Mouse (Mus musculus) embryonic facial prominence, embryonic 10.5 days (tissue): ENCODE results near the gene Hivep2. TPM values are rescaled to one million over a fixed set of nuclear protein-coding genes. Genes with fewer than 3 reads are reported as not detected.

Experiments used
- DNase-seq: peaks from one replicate; pipeline ENCODE4 v3.0.0-alpha.2; 2017; ENCODE audit warnings: low spot score
- H3K27ac ChIP-seq: fragments of 300-500 bp; sonication (generic); replicated peaks from 2 replicates; pipeline ENCODE4 v1.5.1; 2016; ENCODE audit warnings: mild to moderate bottlenecking
- H3K27me3 ChIP-seq: fragments of 300-500 bp; sonication (generic); replicated peaks from 2 replicates; pipeline ENCODE4 v1.6.1; 2016; ENCODE audit warnings: low read depth, mild to moderate bottlenecking; ENCODE audit not compliant: poor library complexity, severe bottlenecking
- H3K36me3 ChIP-seq: fragments of 300-500 bp; sonication (generic); replicated peaks from 2 replicates; pipeline ENCODE4 v1.6.1; 2016; ENCODE audit warnings: mild to moderate bottlenecking, moderate library complexity
- H3K4me1 ChIP-seq: fragments of 300-500 bp; sonication (generic); 2 replicates; pipeline ENCODE4 v1.6.1; 2016
- H3K4me3 ChIP-seq: fragments of 300-500 bp; sonication (generic); 2 replicates; pipeline ENCODE4 v1.5.1; 2016; ENCODE audit warnings: mild to moderate bottlenecking, moderate library complexity
- H3K9me3 ChIP-seq: fragments of 300-500 bp; sonication (generic); 2 replicates; pipeline ENCODE4 v1.6.1; 2016; ENCODE audit warnings: mild to moderate bottlenecking
- WGBS: fragments of 180-500 bp; shearing (Covaris S2); methylation state at CpG from one replicate; pipeline ENCODE4 v1.1.7; 2016; 5-methylcytosine and 5-hydroxymethylcytosine counted together
- polyA plus RNA-seq: library from polyadenylated mRNA; unstranded; fragments of >200 nt; fragmentation: Nextera tagmentation; extraction: Ambion mirVana; gene quantifications from 2 replicates; pipeline ENCODE4 v1.2.1, GENCODE M21; 2016

Gene Hivep2
- polyA plus RNA-seq, 1 experiment from 2014 or later: 1.9 TPM

GRCm38 (mm10) chr10:14179424-14180339 lies 213.8 kb downstream of the Hivep2 start:
- no peak for DNase-seq
- Histone ChIP-seq H3K9me3 (no peaks in the 10 kb centered on the region), H3K27me3 (no peaks in the 10 kb centered on the region), H3K4me3 (no peak overlapping the region), H3K4me1 (no peaks in the 10 kb centered on the region), H3K27ac (no peak overlapping the region), H3K36me3 (no peaks in the 10 kb centered on the region)
- WGBS: 81% methylated on average over 19 of the region's 19 CpGs

DNA sequence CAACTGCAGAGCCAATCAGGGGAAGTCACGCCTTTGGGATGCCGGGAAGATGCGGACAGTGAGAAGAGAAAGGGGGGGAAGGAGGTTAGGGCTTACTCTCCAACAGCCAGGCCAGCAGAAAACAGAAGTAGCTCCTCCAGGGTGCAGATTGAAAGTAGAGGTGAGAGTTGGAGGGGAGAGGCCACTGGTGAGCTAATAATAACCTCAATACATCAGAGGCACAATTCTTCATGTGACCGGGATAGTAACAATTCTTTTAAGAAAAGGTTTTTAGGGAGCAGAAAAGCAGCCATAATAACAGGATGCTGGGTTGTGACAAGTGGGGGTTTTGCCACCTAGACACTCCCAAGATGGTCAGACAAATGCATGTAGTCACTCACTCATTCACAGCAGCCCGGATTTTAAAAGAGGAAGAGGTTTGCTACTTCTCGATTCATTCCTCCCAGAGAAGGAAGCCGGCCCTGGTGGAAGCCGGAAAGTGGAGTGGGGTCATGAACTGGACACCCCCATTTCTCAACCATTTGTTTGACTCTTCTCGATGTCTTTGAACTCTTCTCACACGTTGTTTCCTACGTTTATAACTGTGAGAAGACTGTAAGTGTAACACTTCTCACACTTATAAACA lies 220.6 kb downstream of the Hivep2 start:
- H3K27ac ChIP-seq: no peak overlapping the region
- no peak for DNase-seq
- no peaks in the 10 kb centered on the region for H3K36me3 ChIP-seq
- H3K9me3 ChIP-seq: no peaks in the 10 kb centered on the region
- no peak overlapping the region for H3K4me3 ChIP-seq
- 84% methylated on average over 11 of the region's 11 CpGs for WGBS
- no peaks in the 10 kb centered on the region for H3K4me1 ChIP-seq
- no peaks in the 10 kb centered on the region for H3K27me3 ChIP-seq

DNA sequence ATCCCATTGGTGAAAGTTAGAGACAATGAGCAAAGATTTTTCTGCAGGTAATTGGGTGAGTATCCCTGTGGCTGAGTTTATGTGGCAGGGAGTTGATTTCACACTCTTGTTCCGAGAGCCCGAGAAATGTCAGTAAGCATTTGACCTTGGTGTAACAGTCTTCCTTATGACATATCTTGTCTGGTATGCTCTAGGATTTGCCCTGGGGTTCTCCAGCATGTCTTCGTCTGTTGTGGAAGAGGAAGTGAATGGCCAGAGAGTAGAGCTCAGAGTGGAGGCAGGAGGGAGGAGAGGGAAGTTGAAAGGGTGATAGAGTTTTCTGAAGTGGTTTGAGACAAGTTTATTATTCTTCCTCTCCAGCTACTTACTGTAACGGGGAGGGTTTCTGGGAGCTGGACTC lies 223.2 kb downstream of the Hivep2 start:
- Histone ChIP-seq H3K4me3 (no peak overlapping the region), H3K27ac (no peak overlapping the region), H3K36me3 (no peaks in the 10 kb centered on the region), H3K9me3 (no peaks in the 10 kb centered on the region), H3K4me1 (no peaks in the 10 kb centered on the region), H3K27me3 (no peaks in the 10 kb centered on the region)
- WGBS: 55% methylated on average over 4 of the region's 4 CpGs
- DNase-seq: no peak

DNA sequence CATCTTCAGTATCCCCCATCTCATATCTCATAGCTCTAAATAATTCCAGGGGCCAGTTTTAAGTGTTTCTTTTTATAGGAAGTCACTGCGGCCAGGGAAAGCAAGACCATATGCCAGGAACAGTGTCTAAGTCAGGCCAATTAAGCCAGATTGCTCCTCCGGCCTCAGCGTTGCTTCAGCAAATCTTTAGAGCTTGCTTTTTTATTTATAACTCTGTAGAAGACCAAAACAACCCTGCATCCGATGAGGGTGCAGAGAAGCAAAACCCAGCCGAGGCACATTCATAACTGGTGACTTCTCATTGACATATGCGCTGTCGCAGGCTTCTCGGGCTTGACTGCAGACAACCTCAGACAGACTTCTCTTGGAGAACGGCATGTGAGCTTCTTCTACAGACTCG lies 225.3 kb downstream of the Hivep2 start:
- no peak overlapping the region for H3K4me3 ChIP-seq
- no peak for DNase-seq
- no peak overlapping the region for H3K27ac ChIP-seq
- H3K36me3 ChIP-seq: no peaks in the 10 kb centered on the region
- H3K4me1 ChIP-seq: no peaks in the 10 kb centered on the region
- WGBS: 84% methylated on average over 10 of the region's 10 CpGs
- H3K9me3 ChIP-seq: no peaks in the 10 kb centered on the region
- H3K27me3 ChIP-seq: no peaks in the 10 kb centered on the region

DNA sequence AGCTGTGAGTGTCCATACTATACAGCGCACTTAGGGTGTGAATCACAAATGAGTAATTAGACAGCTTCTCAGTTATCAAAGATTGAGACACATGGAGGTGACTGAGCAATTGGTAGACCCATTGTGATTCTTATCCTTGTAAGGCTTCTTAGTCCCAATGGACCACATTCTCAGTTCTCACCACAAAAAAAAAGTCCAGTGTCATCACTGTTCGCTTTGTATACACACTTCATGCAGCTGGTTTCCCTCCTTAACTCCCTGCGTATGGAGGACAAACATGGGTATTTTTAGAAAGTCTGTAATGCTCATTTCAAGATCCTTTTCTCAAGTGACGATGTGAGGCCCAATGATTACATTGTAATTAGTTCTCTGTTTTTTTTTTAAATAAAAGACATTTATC lies 226.3 kb downstream of the Hivep2 start:
- Histone ChIP-seq H3K4me3 (no peak overlapping the region), H3K4me1 (no peaks in the 10 kb centered on the region), H3K27me3 (no peaks in the 10 kb centered on the region), H3K27ac (no peak overlapping the region), H3K36me3 (no peaks in the 10 kb centered on the region), H3K9me3 (no peaks in the 10 kb centered on the region)
- 88% methylated on average over 4 of the region's 4 CpGs for WGBS
- no peak for DNase-seq

DNA sequence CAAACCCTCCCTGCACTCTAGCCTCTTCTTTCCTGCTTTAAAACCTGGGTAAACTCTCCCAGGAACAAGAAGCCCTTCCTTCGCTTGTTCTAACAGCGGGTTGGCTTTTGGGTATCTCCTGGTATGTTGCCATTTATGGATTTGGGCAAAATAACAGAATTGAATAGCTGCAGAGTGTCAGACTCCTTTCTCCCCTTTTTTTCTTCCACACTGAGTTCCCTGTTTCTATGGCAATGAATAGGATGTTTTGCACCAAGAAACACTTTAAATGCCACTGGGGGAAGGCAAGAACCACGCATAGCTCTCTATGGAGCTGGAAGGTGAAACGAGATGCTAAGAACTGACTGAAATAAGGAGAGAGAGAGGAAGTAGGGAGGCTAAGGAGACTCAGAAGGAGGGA lies 227.8 kb downstream of the Hivep2 start:
- WGBS: 73% methylated on average over 4 of the region's 4 CpGs
- H3K36me3 ChIP-seq: no peaks in the 10 kb centered on the region
- H3K9me3 ChIP-seq: no peaks in the 10 kb centered on the region
- H3K27ac ChIP-seq: no peak overlapping the region
- no peak for DNase-seq
- H3K4me1 ChIP-seq: no peaks in the 10 kb centered on the region
- no peak overlapping the region for H3K4me3 ChIP-seq
- no peaks in the 10 kb centered on the region for H3K27me3 ChIP-seq

DNA sequence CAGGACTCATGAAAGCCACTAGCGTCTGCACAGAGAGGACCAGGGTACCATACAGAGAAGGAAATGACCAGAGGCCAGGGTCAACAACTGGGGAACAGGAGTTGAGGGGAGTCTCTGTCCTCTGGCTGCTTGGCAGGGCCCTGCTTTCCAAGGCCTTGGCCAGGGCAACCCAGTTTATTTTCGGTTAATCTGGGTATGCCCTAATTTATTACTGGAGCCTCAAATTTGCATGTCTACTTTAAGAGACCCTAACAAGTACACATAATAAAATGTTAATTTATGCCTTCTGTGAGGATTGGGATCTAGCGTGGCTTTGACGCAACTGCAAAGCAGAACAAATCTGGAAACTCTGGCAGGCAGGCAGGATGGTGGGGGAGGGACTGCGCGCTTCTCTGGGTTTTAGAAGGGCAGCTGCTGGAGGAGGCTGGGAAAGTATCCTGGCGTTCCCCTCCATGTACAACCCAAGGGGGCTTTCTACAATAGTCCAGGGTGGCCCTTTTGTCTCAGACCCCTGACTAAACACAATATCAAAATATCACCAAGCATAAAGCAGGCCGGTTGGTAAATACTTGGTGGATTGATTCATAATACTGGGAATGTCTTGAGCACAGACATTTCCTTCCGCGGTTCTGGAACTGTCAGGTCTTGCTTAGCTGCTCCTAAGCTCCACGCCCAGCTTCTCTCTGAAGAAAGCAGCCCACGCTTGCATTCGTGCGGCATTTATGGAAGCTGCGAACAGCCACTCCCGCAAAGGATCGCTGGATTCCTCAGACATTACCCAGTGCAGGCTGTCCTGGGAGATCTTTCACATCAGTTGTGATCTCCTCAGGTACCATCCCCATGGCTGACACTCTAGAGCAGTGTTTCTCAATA lies 230.1 kb downstream of the Hivep2 start:
- no peak for DNase-seq

DNA sequence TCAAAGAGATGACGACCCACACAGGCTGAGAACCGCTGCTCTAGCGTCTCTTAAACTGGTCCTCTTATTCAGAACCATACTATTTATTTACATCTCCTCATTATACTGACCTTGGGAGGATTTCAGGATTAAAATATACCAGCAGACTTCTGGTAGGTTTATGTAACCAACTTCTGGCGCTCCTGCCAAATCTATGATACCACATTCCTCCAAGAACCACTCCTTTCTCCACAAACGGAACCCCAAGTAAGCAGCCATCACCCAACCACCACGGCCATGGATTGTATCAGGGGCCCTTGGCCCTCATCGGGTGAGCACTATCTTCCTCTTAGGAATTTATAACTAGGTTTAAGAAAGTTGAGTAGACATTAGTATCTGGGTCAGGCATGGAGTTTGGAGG lies 230.9 kb downstream of the Hivep2 start:
- no peak overlapping the region for H3K27ac ChIP-seq
- H3K36me3 ChIP-seq: no peaks in the 10 kb centered on the region
- WGBS: 90% methylated on average over 7 of the region's 7 CpGs
- no peaks in the 10 kb centered on the region for H3K4me1 ChIP-seq
- DNase-seq: no peak
- H3K4me3 ChIP-seq: no peak overlapping the region
- no peaks in the 10 kb centered on the region for H3K9me3 ChIP-seq
- H3K27me3 ChIP-seq: no peaks in the 10 kb centered on the region

More for the DNA sequence above, 230.1 kb downstream of the Hivep2 start:
- WGBS: 78% methylated on average over 17 of the region's 17 CpGs
- Histone ChIP-seq H3K4me1 (no peaks in the 10 kb centered on the region), H3K9me3 (no peaks in the 10 kb centered on the region), H3K36me3 (no peaks in the 10 kb centered on the region), H3K4me3 (no peak overlapping the region), H3K27ac (no peak overlapping the region), H3K27me3 (no peaks in the 10 kb centered on the region)

GRCm38 (mm10) chr10:14197261-14197660 lies 231.4 kb downstream of the Hivep2 start:
- DNase-seq: no peak
- Histone ChIP-seq H3K27me3 (no peaks in the 10 kb centered on the region), H3K4me3 (no peak overlapping the region), H3K27ac (no peak overlapping the region), H3K4me1 (no peaks in the 10 kb centered on the region), H3K36me3 (no peaks in the 10 kb centered on the region), H3K9me3 (no peaks in the 10 kb centered on the region)
- WGBS: 76% methylated on average over 6 of the region's 6 CpGs

DNA sequence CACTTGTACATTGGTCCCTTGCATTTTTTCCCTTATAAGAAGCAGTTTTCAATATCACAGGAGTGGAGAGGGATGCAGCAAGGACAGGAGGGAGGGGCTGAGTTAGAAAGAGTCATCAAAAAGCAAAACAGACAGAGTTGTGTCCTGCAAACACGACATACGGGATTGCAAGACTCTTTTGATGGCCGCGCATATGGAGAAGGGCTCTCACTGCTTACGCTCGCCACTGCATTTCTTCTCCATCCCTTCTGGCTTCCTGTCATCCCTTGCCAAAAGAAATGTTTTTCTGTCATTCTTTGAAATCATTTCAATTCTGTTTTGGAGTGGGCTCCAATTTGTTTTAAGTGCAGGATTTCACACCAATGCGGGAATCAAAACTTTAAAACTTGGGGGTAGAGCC lies 233.5 kb downstream of the Hivep2 start:
- H3K4me3 ChIP-seq: no peak overlapping the region
- H3K4me1 ChIP-seq: no peaks in the 10 kb centered on the region
- no peak for DNase-seq
- H3K9me3 ChIP-seq: no peaks in the 10 kb centered on the region
- WGBS: 80% methylated on average over 7 of the region's 7 CpGs
- no peaks in the 10 kb centered on the region for H3K27me3 ChIP-seq
- no peak overlapping the region for H3K27ac ChIP-seq
- H3K36me3 ChIP-seq: no peaks in the 10 kb centered on the region

DNA sequence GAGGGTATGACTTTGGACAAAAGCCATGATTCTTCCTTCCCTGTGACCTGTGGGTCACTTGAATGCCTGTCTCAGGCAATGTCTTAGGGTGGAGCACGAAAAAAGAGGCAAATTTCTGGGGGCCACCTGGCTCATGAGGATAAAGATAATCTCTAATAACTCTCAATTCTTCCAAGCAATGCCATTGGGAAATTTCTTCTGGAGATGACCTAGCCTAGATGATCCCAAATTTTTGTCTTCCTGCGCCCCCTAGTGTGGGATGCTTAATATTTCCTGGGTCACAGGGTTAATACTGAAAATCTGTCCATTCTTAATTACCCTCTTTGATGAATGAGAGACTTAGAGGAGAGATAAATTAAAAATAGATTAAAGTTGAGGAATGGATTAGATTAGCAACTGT lies 234.4 kb downstream of the Hivep2 start:
- H3K27ac ChIP-seq: no peak overlapping the region
- DNase-seq: peak; percentile 39
- no peaks in the 10 kb centered on the region for H3K27me3 ChIP-seq
- H3K9me3 ChIP-seq: no peaks in the 10 kb centered on the region
- H3K4me3 ChIP-seq: no peak overlapping the region
- WGBS: 6% methylated on average over 2 of the region's 2 CpGs
- H3K36me3 ChIP-seq: no peaks in the 10 kb centered on the region
- H3K4me1 ChIP-seq: no peaks in the 10 kb centered on the region
